ENCODE assay signal across 9 mouse cellular contexts in genomic region chr6:125038666-125039065, GRCm38 (mm10). TPM values are rescaled to one million over a fixed set of nuclear protein-coding genes. Genes with fewer than 3 reads are reported as not detected.
A peak's percentile ranks its signal among the peaks of the same experiment; 100 is the strongest.
DNase-seq lines count a peak whose midpoint lies in the region; ATAC-seq and TF ChIP-seq lines count a peak whose summit lies in the region.
"Had no signal": no experiment of that assay in that cellular context is flagged by ENCODE, and none has a peak within 500 bp of the region (broad histone marks: within the 10 kb centered on the region; RNA-seq: fewer than 3 reads in every experiment).

No protein-coding gene starts in this region.

- H3K27me3 ChIP-seq in kidney, embryonic 16.5 days (ENCODE audit: insufficient read depth, low read length), result no peaks in the 10 kb centered on the region
- H3K27me3 ChIP-seq in forebrain, embryonic 11.5 days (ENCODE audit: control insufficient read depth, insufficient read depth, low read length), result no peaks in the 10 kb centered on the region
- H3K27me3 ChIP-seq in intestine, postnatal 0 days (replicated peaks; ENCODE audit: control insufficient read depth, insufficient read depth, low read length), result no peaks in the 10 kb centered on the region
- H3K27me3 ChIP-seq in neural tube, embryonic 12.5 days (replicated peaks), result no peaks in the 10 kb centered on the region
- no peaks in the 10 kb centered on the region for H3K27me3 ChIP-seq in thymus, adult 2 months (ENCODE audit: control insufficient read depth, insufficient read depth, low read length)
- H3K27me3 ChIP-seq: Patski had no signal

- ATAC-seq in kidney, embryonic 16.5 days (ENCODE audit: low FRiP score, low TSS enrichment), result no peak
- ATAC-seq in forebrain, embryonic 11.5 days (replicated peaks; ENCODE audit: low FRiP score), result no peak
- no peak for ATAC-seq in intestine, postnatal 0 days
- ATAC-seq in neural tube, embryonic 12.5 days (ENCODE audit: low FRiP score, low read depth), result no peak
- ATAC-seq in erythroid progenitor cell, adult 5-6 weeks (replicated peaks; ENCODE audit: low FRiP score, poor library complexity, severe bottlenecking), result no peak

- H3K4me3 ChIP-seq in kidney, embryonic 16.5 days (ENCODE audit: low read length), result peak overlapping the region; percentile 66
- H3K4me3 ChIP-seq in forebrain, embryonic 11.5 days (ENCODE audit: low read depth, low read length), result no peak overlapping the region
- no peak overlapping the region for H3K4me3 ChIP-seq in intestine, postnatal 0 days (ENCODE audit: low read depth, low read length)
- no peak overlapping the region for H3K4me3 ChIP-seq in neural tube, embryonic 12.5 days
- H3K4me3 ChIP-seq in thymus, adult 2 months (ENCODE audit: control insufficient read depth, insufficient read depth, low read length), result no peak overlapping the region

- no peak for TF ChIP-seq CTCF in intestine, postnatal 0 days (IDR thresholded peaks at IDR 0.05; ENCODE audit: low read depth)
- TF ChIP-seq CTCF in thymus, adult 2 months (IDR thresholded peaks at IDR 0.05; ENCODE audit: borderline replicate concordance, control insufficient read depth, extremely low read depth, insufficient read depth, low read length, poor library complexity), result no peak

- H3K4me2 ChIP-seq in kidney, embryonic 16.5 days (replicated peaks; ENCODE audit: low read depth, low read length), result peak overlapping the region; percentile 58
- H3K4me2 ChIP-seq in forebrain, embryonic 11.5 days (ENCODE audit: low read depth, low read length, severe bottlenecking), result peak overlapping the region; percentile 39; the same call in 1 of the 2 replicates
- peak overlapping the region; percentile 66 for H3K4me2 ChIP-seq in intestine, postnatal 0 days (replicated peaks; ENCODE audit: low read depth)
- peak overlapping the region; percentile 60 for H3K4me2 ChIP-seq in neural tube, embryonic 12.5 days (replicated peaks)

- peak overlapping the region; percentile 53 for H3K9ac ChIP-seq in kidney, embryonic 16.5 days (replicated peaks; ENCODE audit: low read length)
- no peak overlapping the region for H3K9ac ChIP-seq in forebrain, embryonic 11.5 days (ENCODE audit: low read length)
- H3K9ac ChIP-seq in intestine, postnatal 0 days (ENCODE audit: low read depth, low read length), result no peak overlapping the region
- H3K9ac ChIP-seq in neural tube, embryonic 12.5 days, result no peak overlapping the region

- WGBS in kidney, embryonic 16.5 days, result 96% methylated on average over 4 of the region's 4 CpGs
- 92% methylated on average over 4 of the region's 4 CpGs for WGBS in forebrain, embryonic 11.5 days
- 94% methylated on average over 4 of the region's 4 CpGs for WGBS in intestine, postnatal 0 days
- WGBS in neural tube, embryonic 12.5 days, result 95% methylated on average over 4 of the region's 4 CpGs
- 97% methylated on average over 4 of the region's 4 CpGs for WGBS in thymus, adult 2 months

- peak overlapping the region; percentile 84 for H3K27ac ChIP-seq in kidney, embryonic 16.5 days (ENCODE audit: low read length)
- H3K27ac ChIP-seq in forebrain, embryonic 11.5 days (ENCODE audit: low read depth, low read length), result no peak overlapping the region
- no peak overlapping the region for H3K27ac ChIP-seq in intestine, postnatal 0 days (ENCODE audit: low read depth, low read length)
- no peak overlapping the region for H3K27ac ChIP-seq in neural tube, embryonic 12.5 days
- no peak overlapping the region for H3K27ac ChIP-seq in thymus, adult 2 months (ENCODE audit: control insufficient read depth, insufficient read depth, low read length)

- peaks cover 40% of the 10 kb centered on the region for H3K36me3 ChIP-seq in kidney, embryonic 16.5 days (ENCODE audit: insufficient read depth, low read length)
- peaks cover 4% of the 10 kb centered on the region; the same call in 1 of the 2 replicates for H3K36me3 ChIP-seq in forebrain, embryonic 11.5 days (ENCODE audit: control insufficient read depth, insufficient read depth, low read length)
- H3K36me3 ChIP-seq in intestine, postnatal 0 days (ENCODE audit: control insufficient read depth, insufficient read depth), result peaks cover 35% of the 10 kb centered on the region
- peaks cover 40% of the 10 kb centered on the region for H3K36me3 ChIP-seq in neural tube, embryonic 12.5 days
- H3K36me3 ChIP-seq in thymus, adult 2 months (ENCODE audit: control insufficient read depth, insufficient read depth, low read length), result peaks cover 29% of the 10 kb centered on the region

- DNase-seq in kidney, adult 9 months, result no peak
- DNase-seq in forebrain, embryonic 11.5 days (ENCODE audit: low spot score), result no peak
- DNase-seq in urinary bladder, adult 18-20 months (ENCODE audit: low spot score in 2 of 2), result no peak
- no peak for DNase-seq in thymus, adult 2 months

- peaks cover 9% of the 10 kb centered on the region for H3K4me1 ChIP-seq in kidney, embryonic 16.5 days (ENCODE audit: insufficient read depth, low read length)
- peaks cover 2% of the 10 kb centered on the region; the same call in 1 of the 2 replicates for H3K4me1 ChIP-seq in forebrain, embryonic 11.5 days (replicated peaks; ENCODE audit: control insufficient read depth, insufficient read depth, low read length)
- no peaks in the 10 kb centered on the region for H3K4me1 ChIP-seq in intestine, postnatal 0 days (replicated peaks; ENCODE audit: control insufficient read depth, insufficient read depth, low read length)
- peaks cover 8% of the 10 kb centered on the region for H3K4me1 ChIP-seq in neural tube, embryonic 12.5 days
- H3K4me1 ChIP-seq in thymus, adult 2 months (replicated peaks; ENCODE audit: control insufficient read depth, insufficient read depth, low read length), result peaks cover 5% of the 10 kb centered on the region; the same call in 1 of the 2 replicates

- no peak for TF ChIP-seq POLR2A in thymus, adult 2 months (IDR thresholded peaks at IDR 0.05; ENCODE audit: control insufficient read depth, extremely low read depth, insufficient read depth, low read length, poor library complexity)

- no peaks in the 10 kb centered on the region for H3K9me3 ChIP-seq in kidney, embryonic 16.5 days (ENCODE audit: low read length)
- no peaks in the 10 kb centered on the region for H3K9me3 ChIP-seq in forebrain, embryonic 11.5 days (ENCODE audit: control insufficient read depth, low read length)
- no peaks in the 10 kb centered on the region for H3K9me3 ChIP-seq in intestine, postnatal 0 days (ENCODE audit: control insufficient read depth)
- no peaks in the 10 kb centered on the region for H3K9me3 ChIP-seq in neural tube, embryonic 12.5 days

RNA-seq across cellular contexts. Expression of gene Ing4, which starts 0.9 kb away (rescaled TPM):
- 152 and 158 TPM in 2 replicates for polyA plus RNA-seq in kidney, embryonic 16.5 days (2015; fragmentation: Nextera tagmentation; extraction: Ambion mirVana)
- 126 and 135 TPM in 2 replicates for polyA plus RNA-seq in forebrain, embryonic 11.5 days (2014; fragmentation: Nextera tagmentation; extraction: Ambion mirVana)
- 65.4 and 70.1 TPM in 2 replicates for polyA plus RNA-seq in intestine, postnatal 0 days (2015; fragmentation: Nextera tagmentation; extraction: Ambion mirVana)
- 151 and 156 TPM in 2 replicates for polyA plus RNA-seq in neural tube, embryonic 12.5 days (2016; fragmentation: Nextera tagmentation; extraction: Ambion mirVana)
- 96.8 and 99.4 TPM in 2 replicates for polyA plus RNA-seq in thymus, adult 2 months (2012; rRNA removed)
- 5.0 and 5.4 TPM in 2 replicates for total RNA-seq in erythroid progenitor cell, adult 5-6 weeks (2015; ENCODE audit: low replicate concordance)
- 59.6 and 60.0 TPM in 2 replicates for total RNA-seq in erythroid progenitor cell, adult 5-6 weeks (2017; ENCODE audit: low replicate concordance)

RNA-seq across cellular contexts. Expression of gene Acrbp, which starts 10.8 kb away (rescaled TPM):
- 16.3 and 20.4 TPM in 2 replicates for polyA plus RNA-seq in kidney, embryonic 16.5 days (2015; fragmentation: Nextera tagmentation; extraction: Ambion mirVana)
- 14.6 and 15.8 TPM in 2 replicates for polyA plus RNA-seq in forebrain, embryonic 11.5 days (2014; fragmentation: Nextera tagmentation; extraction: Ambion mirVana)
- polyA plus RNA-seq in intestine, postnatal 0 days (2015; fragmentation: Nextera tagmentation; extraction: Ambion mirVana), result 3.1 and 4.1 TPM in 2 replicates
- polyA plus RNA-seq in neural tube, embryonic 12.5 days (2016; fragmentation: Nextera tagmentation; extraction: Ambion mirVana), result 15.1 and 15.3 TPM in 2 replicates
- polyA plus RNA-seq in thymus, adult 2 months (2012; rRNA removed), result 70.8 and 89.5 TPM in 2 replicates
- 4.3 and 9.6 TPM in 2 replicates for total RNA-seq in erythroid progenitor cell, adult 5-6 weeks (2015; ENCODE audit: low replicate concordance)
- 0.68 and 9.4 TPM in 2 replicates for total RNA-seq in erythroid progenitor cell, adult 5-6 weeks (2017; ENCODE audit: low replicate concordance)

RNA-seq across cellular contexts. Expression of gene Lpar5, which starts 29.1 kb away (rescaled TPM):
- polyA plus RNA-seq in kidney, embryonic 16.5 days (2015; fragmentation: Nextera tagmentation; extraction: Ambion mirVana), result 0.30 and 0.60 TPM in 2 replicates
- 0.21 and 0.36 TPM in 2 replicates for polyA plus RNA-seq in forebrain, embryonic 11.5 days (2014; fragmentation: Nextera tagmentation; extraction: Ambion mirVana)
- polyA plus RNA-seq in intestine, postnatal 0 days (2015; fragmentation: Nextera tagmentation; extraction: Ambion mirVana), result 9.2 and 9.9 TPM in 2 replicates
- 0.32 and 0.54 TPM in 2 replicates for polyA plus RNA-seq in neural tube, embryonic 12.5 days (2016; fragmentation: Nextera tagmentation; extraction: Ambion mirVana)
- polyA plus RNA-seq in thymus, adult 2 months (2012; rRNA removed), result 35.7 and 40.0 TPM in 2 replicates
- 3.6 and 10.9 TPM in 2 replicates for total RNA-seq in erythroid progenitor cell, adult 5-6 weeks (2015; ENCODE audit: low replicate concordance)
- not detected in 2 replicates for total RNA-seq in erythroid progenitor cell, adult 5-6 weeks (2017; ENCODE audit: low replicate concordance)
- polyA plus RNA-seq: Patski had no signal

RNA-seq across cellular contexts. Expression of gene Zfp384, which starts 29.7 kb away (rescaled TPM):
- polyA plus RNA-seq in kidney, embryonic 16.5 days (2015; fragmentation: Nextera tagmentation; extraction: Ambion mirVana), result 13.7 and 14.7 TPM in 2 replicates
- polyA plus RNA-seq in forebrain, embryonic 11.5 days (2014; fragmentation: Nextera tagmentation; extraction: Ambion mirVana), result 9.0 and 10.2 TPM in 2 replicates
- polyA plus RNA-seq in intestine, postnatal 0 days (2015; fragmentation: Nextera tagmentation; extraction: Ambion mirVana), result 8.2 TPM in 2 replicates
- polyA plus RNA-seq in neural tube, embryonic 12.5 days (2016; fragmentation: Nextera tagmentation; extraction: Ambion mirVana), result 17.0 and 19.1 TPM in 2 replicates
- 117 and 126 TPM in 2 replicates for polyA plus RNA-seq in thymus, adult 2 months (2012; rRNA removed)
- 49.4 and 54.1 TPM in 2 replicates for total RNA-seq in erythroid progenitor cell, adult 5-6 weeks (2015; ENCODE audit: low replicate concordance)
- 25.8 and 41.2 TPM in 2 replicates for total RNA-seq in erythroid progenitor cell, adult 5-6 weeks (2017; ENCODE audit: low replicate concordance)

RNA-seq across cellular contexts. Expression of gene Pianp, which starts 42.2 kb away (rescaled TPM):
- polyA plus RNA-seq in kidney, embryonic 16.5 days (2015; fragmentation: Nextera tagmentation; extraction: Ambion mirVana), result 2.1 and 2.3 TPM in 2 replicates
- 2.5 TPM in 2 replicates for polyA plus RNA-seq in forebrain, embryonic 11.5 days (2014; fragmentation: Nextera tagmentation; extraction: Ambion mirVana)
- polyA plus RNA-seq in intestine, postnatal 0 days (2015; fragmentation: Nextera tagmentation; extraction: Ambion mirVana), result 1.8 and 2.1 TPM in 2 replicates
- 9.8 and 10.0 TPM in 2 replicates for polyA plus RNA-seq in neural tube, embryonic 12.5 days (2016; fragmentation: Nextera tagmentation; extraction: Ambion mirVana)
- 5.1 and 5.5 TPM in 2 replicates for polyA plus RNA-seq in thymus, adult 2 months (2012; rRNA removed)
- total RNA-seq in erythroid progenitor cell, adult 5-6 weeks (2015; ENCODE audit: low replicate concordance), result not detected in 2 replicates
- not detected in 2 replicates for total RNA-seq in erythroid progenitor cell, adult 5-6 weeks (2017; ENCODE audit: low replicate concordance)
